Mouse (Mus musculus) bone marrow, adult 2 months (tissue): ENCODE data around the gene Reln.

Experiments
- CTCF ChIP-seq: fragments of 200-500 bp; IDR thresholded peaks from 2 replicates; pipeline ENCODE4 v1.5.1; 2011; ENCODE audit warnings: low read length, control low read depth; ENCODE audit not compliant: control insufficient read depth, insufficient read depth
- POLR2A ChIP-seq: fragments of 200-500 bp; IDR thresholded peaks from 2 replicates; pipeline ENCODE4 v1.6.1; 2011; ENCODE audit warnings: low read depth, mild to moderate bottlenecking, control low read depth, low read length, borderline replicate concordance; ENCODE audit not compliant: control insufficient read depth

- TF ChIP-seq CTCF (no peak), POLR2A (no peak)
Observed at GRCm38 (mm10) chr5:21910726-21911125, 433.8 kb downstream of the Reln start.
